Mouse (Mus musculus) heart, embryonic 14.5 days (tissue): ENCODE measurements around the gene Elp1. TPM values are rescaled to one million over a fixed set of nuclear protein-coding genes. Genes with fewer than 3 reads are reported as not detected.

ENCODE experiments used
- ATAC-seq: fragments of 200-750 bp; cut with Nextera tagmentation; 2 replicates; pipeline ENCODE4 v1.8.0; 2017; ENCODE audit warnings: low read depth, moderate TSS enrichment; ENCODE audit not compliant: insufficient number of reproducible peaks, insufficient read depth, low FRiP score
- H3K27ac ChIP-seq, 2 experiments: fragments of 200-500 bp in 1 of 2; fragments of 300-500 bp in 1 of 2; sonication (generic) in 1 of 2; replicated peaks in 1 of 2; 2 replicates each; pipeline ENCODE4 v1.5.1; 2012 to 2014; ENCODE audit warnings: low read depth in 2 of 2, low read length in 2 of 2, control low read depth in 1 of 2, mild to moderate bottlenecking in 1 of 2, mixed read lengths in 1 of 2; ENCODE audit not compliant: control insufficient read depth in 1 of 2, insufficient read depth in 1 of 2
- H3K27me3 ChIP-seq: fragments of 300-500 bp; sonication (generic); 2 replicates; pipeline ENCODE4 v1.6.1; 2014; ENCODE audit warnings: mild to moderate bottlenecking, low read length, control low read depth; ENCODE audit not compliant: control insufficient read depth, insufficient read depth
- H3K36me3 ChIP-seq: fragments of 300-500 bp; sonication (generic); 2 replicates; pipeline ENCODE4 v1.6.1; 2014; ENCODE audit warnings: mild to moderate bottlenecking, control low read depth, low read length, mixed read lengths; ENCODE audit not compliant: control insufficient read depth, insufficient read depth
- H3K4me1 ChIP-seq, 2 experiments: fragments of 200-500 bp in 1 of 2; fragments of 300-500 bp in 1 of 2; sonication (generic) in 1 of 2; 2 replicates each; pipeline ENCODE4 v1.6.1; 2012 to 2014; ENCODE audit warnings: low read length in 2 of 2, control low read depth in 1 of 2, mixed read lengths in 1 of 2; ENCODE audit not compliant: control insufficient read depth in 2 of 2, insufficient read depth in 2 of 2
- H3K4me2 ChIP-seq: fragments of 300-500 bp; sonication (generic); 2 replicates; pipeline ENCODE4 v1.6.1; 2014; ENCODE audit warnings: mild to moderate bottlenecking, low read length
- H3K4me3 ChIP-seq, 2 experiments: fragments of 200-500 bp in 1 of 2; fragments of 300-500 bp in 1 of 2; sonication (generic) in 1 of 2; 2 replicates each; pipeline ENCODE4 v1.5.1; 2012 to 2014; ENCODE audit warnings: low read length in 2 of 2, mild to moderate bottlenecking in 2 of 2, control low read depth in 1 of 2, low read depth in 1 of 2, moderate library complexity in 1 of 2; ENCODE audit not compliant: control insufficient read depth in 1 of 2, insufficient read depth in 1 of 2
- H3K9ac ChIP-seq: fragments of 300-500 bp; sonication (generic); 2 replicates; pipeline ENCODE4 v1.6.1; 2014; ENCODE audit warnings: mild to moderate bottlenecking, low read length
- H3K9me3 ChIP-seq: fragments of 300-500 bp; sonication (generic); 2 replicates; pipeline ENCODE4 v1.6.1; 2016; ENCODE audit warnings: low read length, control low read depth; ENCODE audit not compliant: control insufficient read depth
- WGBS: fragments of 180-500 bp; shearing (Covaris S2); extraction: QIAGEN DNeasy Blood & Tissue Kit; methylation state at CpG from one replicate; pipeline ENCODE4 v1.1.7; 2014; 5-methylcytosine and 5-hydroxymethylcytosine counted together
- polyA plus RNA-seq: library from polyadenylated mRNA; unstranded; fragments of >200 nt; fragmentation: Nextera tagmentation; extraction: Ambion mirVana; gene quantifications from 2 replicates; pipeline ENCODE4 v1.2.1, GENCODE M21; 2014

Gene Elp1
- polyA plus RNA-seq, 1 experiment from 2014 or later, result 36.6 TPM

GRCm38 (mm10) chr4:56842501-56842900 lies 40.4 kb upstream of the Elp1 start:
- H3K4me2 ChIP-seq, result no peak overlapping the region
- H3K4me3 ChIP-seq, result no peak overlapping the region
- WGBS, result 68% methylated on average over 7 of the region's 7 CpGs
- 0 out of 4 replicates have a peak, but pooled peaks cover 0 to 2% of the 10 kb centered on the region in 2 experiments for H3K4me1 ChIP-seq
- peak overlapping the region; percentile 46 to 69; a peak in 3 of 4 replicates for H3K27ac ChIP-seq
- ATAC-seq, result no peak
- H3K9me3 ChIP-seq, result peaks cover 4% of the 10 kb centered on the region; the same call in 1 of the 2 replicates
- no peak overlapping the region for H3K9ac ChIP-seq
- peaks cover 48% of the 10 kb centered on the region for H3K36me3 ChIP-seq
- no peaks in the 10 kb centered on the region for H3K27me3 ChIP-seq

- 68% methylated on average over 3 of the region's 3 CpGs for WGBS
- no peak overlapping the region for H3K4me3 ChIP-seq
- H3K27me3 ChIP-seq, result no peaks in the 10 kb centered on the region
- H3K4me2 ChIP-seq, result no peak overlapping the region
- ATAC-seq, result no peak
- peaks cover 52% of the 10 kb centered on the region for H3K36me3 ChIP-seq
- peaks cover 4% of the 10 kb centered on the region; the same call in 1 of the 2 replicates for H3K9me3 ChIP-seq
- 0 out of 4 replicates have a peak, but pooled peaks cover 0 to 2% of the 10 kb centered on the region in 2 experiments for H3K4me1 ChIP-seq
- no peak overlapping the region for H3K27ac ChIP-seq
- H3K9ac ChIP-seq, result no peak overlapping the region
Measured at GRCm38 (mm10) chr4:56840297-56840696, 38.2 kb upstream of the Elp1 start.

DNA sequence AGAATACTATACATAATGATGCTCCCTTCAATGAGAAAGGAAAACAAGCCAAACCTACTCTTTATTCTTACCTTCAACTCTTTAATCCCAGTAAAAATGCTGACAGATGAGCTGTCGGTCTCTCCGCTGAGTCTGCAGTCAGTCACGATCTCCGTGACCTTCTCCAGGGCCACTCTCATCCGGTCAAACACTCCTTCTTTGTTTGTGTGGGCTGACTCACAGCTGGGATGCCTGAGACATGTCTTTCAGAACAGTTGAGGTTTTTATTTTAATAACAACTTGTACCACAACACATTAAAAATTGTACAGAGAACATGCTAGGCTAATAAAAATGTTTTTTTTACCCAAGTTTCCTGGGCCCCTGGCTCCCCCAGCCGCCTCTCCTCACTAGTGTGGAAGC lies 35.5 kb upstream of the Elp1 start:
- H3K27me3 ChIP-seq, result no peaks in the 10 kb centered on the region
- 60% methylated on average over 6 of the region's 6 CpGs for WGBS
- ATAC-seq, result no peak

GRCm38 (mm10) chr4:56831998-56832397 lies 29.9 kb upstream of the Elp1 start:
- H3K27ac ChIP-seq, result no peak overlapping the region; a peak in 1 of 4 replicates
- no peaks in the 10 kb centered on the region for H3K9me3 ChIP-seq
- no peak overlapping the region for H3K9ac ChIP-seq
- 56% methylated on average over 7 of the region's 7 CpGs for WGBS
- no peak for ATAC-seq
- H3K4me3 ChIP-seq, result no peak overlapping the region
- peaks cover 61% of the 10 kb centered on the region for H3K36me3 ChIP-seq
- H3K4me2 ChIP-seq, result no peak overlapping the region
- H3K27me3 ChIP-seq, result no peaks in the 10 kb centered on the region
- H3K4me1 ChIP-seq, result peaks cover 3% of the 10 kb centered on the region in 2 experiments; a peak in 1 of 4 replicates

More for the DNA sequence above, 35.5 kb upstream of the Elp1 start:
- H3K9me3 ChIP-seq, result no peaks in the 10 kb centered on the region
- no peak overlapping the region for H3K27ac ChIP-seq
- H3K4me3 ChIP-seq, result no peak overlapping the region
- H3K4me2 ChIP-seq, result no peak overlapping the region
- H3K4me1 ChIP-seq, result 0 out of 4 replicates have a peak, but pooled peaks cover 0 to 2% of the 10 kb centered on the region in 2 experiments
- no peak overlapping the region for H3K9ac ChIP-seq
- H3K36me3 ChIP-seq, result peaks cover 63% of the 10 kb centered on the region

- no peaks in the 10 kb centered on the region for H3K27me3 ChIP-seq
- peaks cover 3% of the 10 kb centered on the region in 2 experiments; a peak in 1 of 4 replicates for H3K4me1 ChIP-seq
- 0 out of 2 replicates have a peak overlapping the region, but pooled peaks have one; percentile 1 for H3K4me2 ChIP-seq
- H3K4me3 ChIP-seq, result no peak overlapping the region
- H3K36me3 ChIP-seq, result peaks cover 62% of the 10 kb centered on the region
- 54% methylated on average over 13 of the region's 13 CpGs for WGBS
- no peaks in the 10 kb centered on the region for H3K9me3 ChIP-seq
- ATAC-seq, result peak; percentile 22; the same call in 1 of the 2 replicates
- H3K9ac ChIP-seq, result no peak overlapping the region
- peak overlapping the region; percentile 48 to 57; a peak in 3 of 4 replicates for H3K27ac ChIP-seq
Measured at GRCm38 (mm10) chr4:56831013-56831609, 29.0 kb upstream of the Elp1 start.

GRCm38 (mm10) chr4:56829511-56829921 lies 27.4 kb upstream of the Elp1 start:
- Histone ChIP-seq H3K27ac (no peak overlapping the region), H3K9me3 (no peaks in the 10 kb centered on the region), H3K4me3 (no peak overlapping the region), H3K9ac (no peak overlapping the region), H3K27me3 (no peaks in the 10 kb centered on the region), H3K36me3 (peaks cover 54% of the 10 kb centered on the region), H3K4me2 (no peak overlapping the region), H3K4me1 (peaks cover 3% of the 10 kb centered on the region in 2 experiments; a peak in 1 of 4 replicates)
- no peak for ATAC-seq
- WGBS, result 59% methylated on average over 7 of the region's 7 CpGs

DNA sequence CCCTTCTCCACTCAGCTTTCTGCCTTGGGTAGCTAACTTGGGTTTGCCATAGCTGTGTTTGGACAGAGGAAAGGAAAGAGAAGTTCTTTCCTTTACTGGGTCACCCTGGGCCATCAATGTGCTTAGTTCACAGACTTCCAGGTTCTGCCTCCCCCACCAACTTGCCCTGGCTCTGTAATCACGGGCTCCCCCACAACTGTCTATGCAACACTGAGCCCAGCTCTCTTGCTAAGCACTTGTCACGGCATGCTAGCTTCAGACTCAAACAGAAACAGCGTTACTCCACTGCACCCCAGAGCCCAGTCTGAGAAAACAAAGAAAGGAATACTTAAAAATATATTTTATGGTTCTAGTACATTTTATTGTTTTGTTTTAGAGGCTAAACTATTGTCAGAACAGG lies 26.8 kb upstream of the Elp1 start:
- Histone ChIP-seq H3K4me2 (no peak overlapping the region), H3K27me3 (no peaks in the 10 kb centered on the region), H3K9me3 (no peaks in the 10 kb centered on the region), H3K4me1 (peaks cover 3% of the 10 kb centered on the region in 2 experiments; a peak in 1 of 4 replicates), H3K36me3 (peaks cover 50% of the 10 kb centered on the region), H3K9ac (no peak overlapping the region), H3K4me3 (no peak overlapping the region), H3K27ac (no peak overlapping the region)
- 83% methylated on average over 3 of the region's 3 CpGs for WGBS
- no peak; the same call in 1 of the 2 replicates for ATAC-seq
